Mouse (Mus musculus) limb, embryonic 12.5 days (tissue): ENCODE data around the gene Gm32742. TPM values are rescaled to one million over a fixed set of nuclear protein-coding genes. Genes with fewer than 3 reads are reported as not detected.
"Not testable (repeated sequence)": the region's sequence is repeated elsewhere in the genome, so short reads cannot be mapped to it uniquely, and the experiment has no call there.

Experiments used
- ATAC-seq: fragments of 200-750 bp; cut with Nextera tagmentation; 2 replicates; pipeline ENCODE4 v1.8.0; 2017; ENCODE audit warnings: low read depth, moderate TSS enrichment; ENCODE audit not compliant: insufficient number of reproducible peaks, insufficient read depth, low FRiP score, low TSS enrichment
- H3K27ac ChIP-seq: fragments of 300-500 bp; sonication (generic); 2 replicates; pipeline ENCODE4 v1.5.1; 2016; ENCODE audit warnings: mild to moderate bottlenecking, moderate library complexity
- H3K27me3 ChIP-seq: fragments of 300-500 bp; sonication (generic); 2 replicates; pipeline ENCODE4 v1.6.1; 2016; ENCODE audit warnings: mild to moderate bottlenecking, moderate library complexity
- H3K36me3 ChIP-seq: fragments of 300-500 bp; sonication (generic); 2 replicates; pipeline ENCODE4 v1.6.1; 2016; ENCODE audit warnings: mild to moderate bottlenecking, moderate library complexity
- H3K4me1 ChIP-seq: fragments of 300-500 bp; sonication (generic); replicated peaks from 2 replicates; pipeline ENCODE4 v1.6.1; 2016
- H3K4me2 ChIP-seq: fragments of 300-500 bp; sonication (generic); 2 replicates; pipeline ENCODE4 v1.6.1; 2016; ENCODE audit warnings: mild to moderate bottlenecking, moderate library complexity
- H3K4me3 ChIP-seq: fragments of 300-500 bp; sonication (generic); replicated peaks from 2 replicates; pipeline ENCODE4 v1.5.1; 2016; ENCODE audit warnings: mild to moderate bottlenecking
- H3K9ac ChIP-seq: fragments of 300-500 bp; sonication (generic); replicated peaks from 2 replicates; pipeline ENCODE4 v1.6.1; 2016; ENCODE audit warnings: mild to moderate bottlenecking, moderate library complexity
- H3K9me3 ChIP-seq: fragments of 300-500 bp; sonication (generic); 2 replicates; pipeline ENCODE4 v1.6.1; 2016; ENCODE audit warnings: mild to moderate bottlenecking, moderate library complexity
- WGBS: fragments of 180-500 bp; shearing (Covaris S2); methylation state at CpG from one replicate; pipeline ENCODE4 v1.1.7; 2016; 5-methylcytosine and 5-hydroxymethylcytosine counted together
- polyA plus RNA-seq: library from polyadenylated mRNA; unstranded; fragments of >200 nt; fragmentation: Nextera tagmentation; extraction: Ambion mirVana; gene quantifications from 2 replicates; pipeline ENCODE4 v1.2.1, GENCODE M21; 2016

Gene Gm32742
- polyA plus RNA-seq, 1 experiment from 2014 or later = 0.03 TPM

DNA sequence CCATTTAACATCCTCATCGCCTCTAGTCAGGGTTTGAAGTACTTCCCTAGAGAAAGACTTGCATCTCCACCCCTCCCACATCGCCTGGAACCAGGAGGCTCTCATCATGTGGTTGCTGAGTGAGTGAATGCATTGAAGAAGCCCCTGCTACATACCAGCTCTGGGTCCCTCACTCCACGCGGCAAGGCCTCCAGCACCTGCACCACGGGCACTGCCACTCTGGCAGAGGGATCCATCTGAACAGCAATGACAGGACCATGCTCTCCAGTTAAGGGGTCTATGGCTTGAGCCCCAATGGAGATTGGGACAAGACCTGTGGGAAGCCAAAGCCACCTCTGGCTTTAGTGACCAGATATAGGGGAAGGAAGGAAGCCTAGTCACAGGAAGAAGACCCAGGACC lies 18.0 kb downstream of the Gm32742 start:
- ATAC-seq = no peak
- 81% methylated on average over 5 of the region's 5 CpGs for WGBS
- Histone ChIP-seq H3K4me1 (peaks cover 24% of the 10 kb centered on the region), H3K4me2 (no peak overlapping the region), H3K27me3 (peaks cover 9% of the 10 kb centered on the region; the same call in 1 of the 2 replicates), H3K36me3 (no peaks in the 10 kb centered on the region), H3K4me3 (no peak overlapping the region), H3K27ac (no peak overlapping the region), H3K9me3 (no peaks in the 10 kb centered on the region), H3K9ac (no peak overlapping the region)

DNA sequence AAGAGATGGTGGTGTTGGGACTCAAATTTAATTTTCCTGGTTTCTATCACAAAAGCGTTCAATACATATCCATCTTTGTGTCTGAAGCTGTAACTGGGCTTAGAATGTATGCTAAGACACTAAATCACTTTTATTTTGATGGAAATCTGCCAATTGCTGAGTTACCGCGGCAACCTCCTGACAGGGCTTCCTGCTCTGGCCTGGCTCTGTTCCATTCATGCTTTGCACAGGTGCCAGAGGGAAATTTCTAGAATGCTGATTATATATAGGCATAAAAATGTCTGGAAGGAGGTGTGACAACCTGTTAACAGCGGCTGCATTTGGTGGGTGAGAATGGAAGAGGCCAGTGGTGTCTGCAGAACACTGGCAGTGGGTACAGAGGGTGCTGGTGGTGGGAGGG lies 18.8 kb downstream of the Gm32742 start:
- ATAC-seq = no peak
- H3K4me2 ChIP-seq = no peak overlapping the region
- 59% methylated on average over 4 of the region's 4 CpGs for WGBS

DNA sequence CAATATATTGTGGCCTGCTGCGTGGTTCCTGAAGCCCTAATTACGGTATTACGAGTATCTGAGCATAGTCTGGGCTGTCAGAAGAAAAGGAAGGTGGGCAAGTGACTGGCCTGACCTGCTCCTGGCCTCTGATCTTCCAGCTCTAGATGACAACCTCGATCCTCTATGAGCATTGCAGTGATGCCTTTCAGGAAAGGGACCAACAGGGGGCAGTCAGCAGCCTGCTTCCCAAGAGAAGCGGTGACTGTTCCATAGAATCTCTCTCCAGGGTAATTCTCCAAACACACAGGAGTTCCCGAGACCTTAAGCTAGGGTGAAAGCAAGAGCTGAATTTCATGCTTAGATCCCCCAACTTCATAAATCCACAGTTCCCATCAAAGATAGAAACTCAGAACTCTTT lies 21.1 kb downstream of the Gm32742 start:
- Histone ChIP-seq H3K4me2 (no peak overlapping the region), H3K27me3 (peaks cover 2% of the 10 kb centered on the region; the same call in 1 of the 2 replicates), H3K4me3 (no peak overlapping the region), H3K9ac (no peak overlapping the region), H3K4me1 (peaks cover 21% of the 10 kb centered on the region), H3K9me3 (no peaks in the 10 kb centered on the region), H3K27ac (no peak overlapping the region), H3K36me3 (no peaks in the 10 kb centered on the region)
- WGBS = 68% methylated on average over 6 of the region's 6 CpGs
- ATAC-seq = no peak

More for the DNA sequence above, 18.8 kb downstream of the Gm32742 start:
- Histone ChIP-seq H3K27ac (no peak overlapping the region), H3K4me3 (no peak overlapping the region), H3K9me3 (no peaks in the 10 kb centered on the region), H3K36me3 (no peaks in the 10 kb centered on the region), H3K9ac (no peak overlapping the region), H3K4me1 (peaks cover 21% of the 10 kb centered on the region), H3K27me3 (peaks cover 7% of the 10 kb centered on the region; the same call in 1 of the 2 replicates)

DNA sequence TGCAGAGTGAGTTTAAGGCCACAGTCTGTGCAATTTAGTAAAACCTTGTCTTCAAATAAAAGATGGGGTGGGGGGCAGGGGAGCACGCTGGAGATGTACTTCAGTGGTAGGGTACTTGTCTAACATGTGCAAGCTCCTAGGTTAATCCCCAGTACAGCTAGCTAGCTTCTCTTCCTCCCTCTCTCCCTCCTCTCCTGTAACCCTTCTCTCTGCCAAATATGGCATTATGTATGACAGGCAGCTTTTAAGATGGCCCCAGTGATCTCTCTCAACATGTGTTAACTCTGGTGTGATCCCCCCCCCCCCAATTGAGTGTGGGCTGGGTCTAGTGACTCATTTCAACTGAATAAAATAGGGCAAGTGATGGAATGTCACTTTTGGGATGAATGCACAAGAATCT lies 21.9 kb downstream of the Gm32742 start:
- 80% methylated on average over 1 of the region's 1 CpGs for WGBS

DNA sequence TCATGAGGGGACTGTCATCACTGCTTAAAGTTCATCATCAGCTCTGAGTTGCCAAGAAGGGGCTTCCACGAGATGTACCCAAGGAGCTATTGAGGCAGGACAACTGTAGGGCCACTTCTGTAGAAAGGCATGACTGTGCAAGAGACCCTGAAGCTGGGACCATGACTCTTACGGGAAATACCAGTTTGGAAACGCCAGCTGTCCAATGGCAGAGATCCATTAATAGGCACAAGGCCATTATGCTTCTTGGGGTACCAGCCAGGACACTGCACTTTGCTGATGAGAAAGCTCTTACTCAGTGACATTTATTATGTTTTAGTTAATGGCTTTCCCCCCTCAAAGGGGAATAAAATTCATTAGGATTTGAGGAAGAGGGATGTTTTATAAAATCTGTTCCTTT lies 24.6 kb downstream of the Gm32742 start:
- Histone ChIP-seq H3K9ac (no peak overlapping the region), H3K4me1 (no peaks in the 10 kb centered on the region), H3K4me3 (no peak overlapping the region), H3K4me2 (no peak overlapping the region), H3K36me3 (no peaks in the 10 kb centered on the region), H3K9me3 (no peaks in the 10 kb centered on the region), H3K27ac (no peak overlapping the region), H3K27me3 (no peaks in the 10 kb centered on the region)
- ATAC-seq = no peak
- WGBS = 86% methylated on average over 3 of the region's 3 CpGs

More for the DNA sequence above, 21.9 kb downstream of the Gm32742 start:
- Histone ChIP-seq H3K27me3 (no peaks in the 10 kb centered on the region), H3K27ac (no peak overlapping the region), H3K4me2 (no peak overlapping the region), H3K36me3 (no peaks in the 10 kb centered on the region), H3K4me3 (no peak overlapping the region), H3K4me1 (peaks cover 21% of the 10 kb centered on the region), H3K9ac (no peak overlapping the region), H3K9me3 (no peaks in the 10 kb centered on the region)
- ATAC-seq = no peak

DNA sequence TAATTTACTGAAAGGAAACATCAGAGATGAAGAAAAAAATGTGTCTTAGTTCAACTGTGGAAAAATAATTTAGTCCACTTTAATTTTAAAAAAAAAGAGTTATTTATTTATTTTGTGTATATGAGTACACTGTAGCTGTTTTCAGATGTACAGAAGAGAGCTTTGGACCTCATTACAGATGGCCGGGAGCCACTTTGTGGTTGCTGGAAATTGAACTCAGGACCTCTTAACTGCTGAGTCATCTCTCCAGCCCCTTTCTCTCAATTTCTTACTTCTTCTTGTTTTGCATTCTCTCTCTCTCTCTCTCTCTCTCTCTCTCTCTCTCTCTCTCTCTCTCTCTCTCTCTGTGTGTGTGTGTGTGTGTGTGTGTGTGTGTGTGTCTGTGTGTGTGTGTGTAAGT lies 25.9 kb downstream of the Gm32742 start:
- H3K27me3 ChIP-seq, H3K27ac ChIP-seq, H3K4me3 ChIP-seq, H3K9me3 ChIP-seq, H3K9ac ChIP-seq, H3K4me1 ChIP-seq, H3K36me3 ChIP-seq, H3K4me2 ChIP-seq, ATAC-seq: not testable (repeated sequence)
- 92% methylated on average over 1 of the region's 1 CpGs for WGBS

DNA sequence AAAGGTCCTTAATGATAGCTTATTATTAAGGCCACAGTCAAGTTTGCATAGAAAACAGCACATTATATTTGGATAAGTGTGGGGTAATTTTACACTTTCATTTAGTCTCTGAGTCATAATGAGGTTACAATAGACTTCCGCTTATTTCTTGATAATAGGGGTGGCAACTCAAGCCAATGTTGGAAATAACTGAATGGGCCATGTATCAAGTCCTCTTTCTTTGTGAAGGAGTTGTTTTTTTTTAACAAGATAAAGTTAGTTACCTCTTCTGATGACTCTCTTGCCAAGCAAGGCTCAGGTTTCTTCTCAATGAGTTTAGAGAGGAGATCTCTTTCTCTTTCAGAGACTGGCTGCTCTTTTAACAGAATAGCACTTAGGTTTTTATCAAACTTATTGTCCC lies 27.0 kb downstream of the Gm32742 start:
- no peak for ATAC-seq
- Histone ChIP-seq H3K9ac (no peak overlapping the region), H3K36me3 (no peaks in the 10 kb centered on the region), H3K4me2 (no peak overlapping the region), H3K4me1 (no peaks in the 10 kb centered on the region), H3K4me3 (no peak overlapping the region), H3K27me3 (no peaks in the 10 kb centered on the region), H3K9me3 (no peaks in the 10 kb centered on the region), H3K27ac (no peak overlapping the region)
- WGBS = 98% methylated on average over 1 of the region's 1 CpGs

DNA sequence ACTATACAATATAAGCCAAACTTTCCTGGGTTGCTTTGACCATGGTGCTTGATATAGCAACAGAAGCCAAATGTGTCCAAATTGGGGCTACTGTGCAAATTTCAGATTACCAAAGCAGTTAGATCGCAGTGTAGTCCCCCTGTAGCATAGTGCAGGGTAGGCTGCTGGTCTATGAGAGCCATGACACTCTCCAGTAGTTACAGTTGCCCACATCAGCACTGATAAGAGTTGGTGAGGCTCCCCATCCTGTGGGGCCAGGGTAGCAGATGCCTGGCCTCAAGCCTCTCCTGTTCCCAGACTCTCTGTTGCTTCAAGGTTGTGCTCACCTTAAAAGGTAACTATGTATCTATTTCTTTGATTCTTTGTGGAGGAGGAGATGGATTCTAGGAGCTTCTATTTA lies 27.5 kb downstream of the Gm32742 start:
- no peak overlapping the region for H3K9ac ChIP-seq
- no peak overlapping the region for H3K27ac ChIP-seq
- no peaks in the 10 kb centered on the region for H3K36me3 ChIP-seq
- H3K27me3 ChIP-seq = no peaks in the 10 kb centered on the region
- no peaks in the 10 kb centered on the region for H3K9me3 ChIP-seq
- H3K4me2 ChIP-seq = no peak overlapping the region
- 97% methylated on average over 1 of the region's 1 CpGs for WGBS
- ATAC-seq = no peak
- H3K4me1 ChIP-seq = no peaks in the 10 kb centered on the region
- no peak overlapping the region for H3K4me3 ChIP-seq

DNA sequence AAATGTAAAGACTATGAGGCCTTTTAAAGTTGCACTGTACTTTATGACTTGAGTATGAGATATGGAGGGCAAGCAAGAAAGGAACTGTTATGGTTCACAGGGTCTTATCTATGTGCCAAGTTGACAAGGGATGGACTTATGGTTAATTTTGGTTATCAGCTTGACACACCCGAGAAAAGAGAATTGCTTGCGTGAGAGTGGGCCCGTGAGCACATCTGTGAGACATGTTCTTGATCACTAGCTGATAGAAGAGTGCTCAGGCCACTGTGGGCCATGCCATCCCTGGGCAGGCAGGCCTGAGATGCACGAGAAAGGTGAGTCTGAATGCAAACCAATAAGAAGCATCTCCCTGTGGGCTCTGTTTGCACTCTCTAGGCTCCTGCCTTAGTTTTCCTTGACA lies 27.9 kb downstream of the Gm32742 start:
- no peak for ATAC-seq
- Histone ChIP-seq H3K4me1 (no peaks in the 10 kb centered on the region), H3K27ac (no peak overlapping the region), H3K9ac (no peak overlapping the region), H3K4me2 (no peak overlapping the region), H3K27me3 (no peaks in the 10 kb centered on the region), H3K36me3 (no peaks in the 10 kb centered on the region), H3K9me3 (no peaks in the 10 kb centered on the region), H3K4me3 (no peak overlapping the region)
- 88% methylated on average over 4 of the region's 4 CpGs for WGBS

DNA sequence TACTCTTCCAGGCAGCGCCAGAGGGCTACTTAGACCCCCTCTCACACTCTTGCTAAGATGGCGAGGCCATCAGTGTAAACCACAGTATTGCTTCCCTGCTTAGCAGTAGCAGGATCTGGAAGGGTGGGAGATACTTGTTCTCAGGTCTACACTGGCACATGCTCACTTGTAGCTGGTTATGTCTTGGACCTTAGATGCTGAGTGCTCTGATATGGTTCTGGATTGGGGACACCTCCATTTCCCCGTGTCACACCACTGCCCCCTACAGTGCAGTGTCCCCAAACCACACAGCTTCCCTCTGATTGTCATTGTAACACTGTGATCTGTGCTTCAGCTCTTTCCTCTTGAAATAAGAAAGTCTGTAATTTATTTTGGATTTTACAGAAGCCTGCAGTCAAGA lies 28.3 kb downstream of the Gm32742 start:
- Histone ChIP-seq H3K27ac (no peak overlapping the region), H3K9me3 (no peaks in the 10 kb centered on the region)
- no peak for ATAC-seq

DNA sequence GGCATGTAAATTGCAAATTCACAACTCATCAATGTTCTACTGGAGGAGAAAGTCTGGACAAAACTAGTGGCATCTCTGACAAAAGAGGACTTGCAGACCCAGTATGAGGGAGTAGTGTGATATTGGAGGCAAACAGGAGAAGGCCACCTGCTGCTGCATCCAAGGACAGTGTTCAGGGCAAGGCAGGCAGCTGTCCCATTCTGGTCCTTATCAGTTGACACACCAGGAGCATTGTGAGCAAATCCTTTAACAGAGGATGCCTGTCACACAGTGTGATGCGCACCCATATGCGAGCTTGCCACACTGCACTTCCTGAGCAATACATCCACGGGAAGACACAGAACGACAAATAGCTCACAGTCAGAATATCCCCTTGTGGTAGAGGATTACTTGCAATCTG lies 50.5 kb downstream of the Gm32742 start:
- Histone ChIP-seq H3K4me2 (no peak overlapping the region), H3K4me3 (no peak overlapping the region), H3K27me3 (no peaks in the 10 kb centered on the region), H3K36me3 (no peaks in the 10 kb centered on the region), H3K4me1 (no peaks in the 10 kb centered on the region), H3K9me3 (no peaks in the 10 kb centered on the region), H3K9ac (no peak overlapping the region), H3K27ac (no peak overlapping the region)
- no peak for ATAC-seq
- 81% methylated on average over 4 of the region's 4 CpGs for WGBS

More for the DNA sequence above, 28.3 kb downstream of the Gm32742 start:
- Histone ChIP-seq H3K4me1 (no peaks in the 10 kb centered on the region), H3K9ac (no peak overlapping the region), H3K27me3 (no peaks in the 10 kb centered on the region), H3K4me2 (no peak overlapping the region), H3K36me3 (no peaks in the 10 kb centered on the region), H3K4me3 (no peak overlapping the region)
- 51% methylated on average over 3 of the region's 3 CpGs for WGBS

DNA sequence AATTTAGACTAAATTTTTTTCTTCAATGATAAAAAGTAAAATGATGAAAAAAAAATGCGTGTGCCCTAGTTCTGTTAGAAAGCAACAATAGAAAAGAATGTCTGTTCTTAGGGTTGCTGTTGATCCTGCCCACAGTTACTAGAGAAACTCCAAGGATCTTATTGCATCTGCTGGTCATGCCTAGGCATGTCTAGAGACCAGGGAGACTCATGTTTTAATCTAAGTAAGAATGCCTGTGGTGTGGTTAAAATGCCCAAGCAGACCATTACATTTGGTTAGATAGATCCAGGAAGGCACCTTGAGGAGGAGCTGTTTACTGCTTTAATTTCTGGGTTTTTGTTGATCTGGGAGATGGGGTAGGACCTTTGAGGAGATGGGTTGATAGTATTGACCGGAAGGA lies 59.6 kb downstream of the Gm32742 start:
- Histone ChIP-seq H3K27me3 (peaks cover 17% of the 10 kb centered on the region), H3K27ac (no peak overlapping the region), H3K4me3 (no peak overlapping the region), H3K9me3 (no peaks in the 10 kb centered on the region), H3K4me2 (no peak overlapping the region), H3K36me3 (no peaks in the 10 kb centered on the region), H3K4me1 (peaks cover 8% of the 10 kb centered on the region), H3K9ac (no peak overlapping the region)
- ATAC-seq = no peak
- WGBS = 72% methylated on average over 2 of the region's 2 CpGs
